Mouse (Mus musculus): ENCODE measurements at regions not wholly inside any gene's neighbourhood (a gene's known extent, or its start where the extent isn't known, plus 50 kb on each side); places are given as distances from the start of the nearest gene placed in this dataset.

DNA sequence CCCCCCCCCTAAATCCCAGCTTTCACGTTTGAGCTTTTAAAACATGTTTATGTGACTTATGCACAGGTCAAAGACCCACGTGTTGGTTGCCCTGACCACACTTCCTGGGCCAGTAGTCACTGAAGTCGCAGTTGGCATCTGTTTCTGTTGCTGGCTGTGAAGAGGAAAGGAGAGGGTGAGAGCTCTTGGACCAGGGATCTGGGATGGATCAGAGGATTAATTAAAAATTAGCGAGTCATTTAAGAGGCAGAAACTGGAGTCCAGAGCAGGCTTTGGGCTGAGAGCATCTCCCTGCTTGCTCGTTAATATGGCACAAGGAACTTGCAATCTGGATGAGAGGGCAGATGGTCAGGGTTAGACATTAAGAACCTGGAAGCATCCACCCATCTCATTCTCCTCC lies 59.1 kb upstream of the Syt6 start:
- ATAC-seq, result no peak

DNA sequence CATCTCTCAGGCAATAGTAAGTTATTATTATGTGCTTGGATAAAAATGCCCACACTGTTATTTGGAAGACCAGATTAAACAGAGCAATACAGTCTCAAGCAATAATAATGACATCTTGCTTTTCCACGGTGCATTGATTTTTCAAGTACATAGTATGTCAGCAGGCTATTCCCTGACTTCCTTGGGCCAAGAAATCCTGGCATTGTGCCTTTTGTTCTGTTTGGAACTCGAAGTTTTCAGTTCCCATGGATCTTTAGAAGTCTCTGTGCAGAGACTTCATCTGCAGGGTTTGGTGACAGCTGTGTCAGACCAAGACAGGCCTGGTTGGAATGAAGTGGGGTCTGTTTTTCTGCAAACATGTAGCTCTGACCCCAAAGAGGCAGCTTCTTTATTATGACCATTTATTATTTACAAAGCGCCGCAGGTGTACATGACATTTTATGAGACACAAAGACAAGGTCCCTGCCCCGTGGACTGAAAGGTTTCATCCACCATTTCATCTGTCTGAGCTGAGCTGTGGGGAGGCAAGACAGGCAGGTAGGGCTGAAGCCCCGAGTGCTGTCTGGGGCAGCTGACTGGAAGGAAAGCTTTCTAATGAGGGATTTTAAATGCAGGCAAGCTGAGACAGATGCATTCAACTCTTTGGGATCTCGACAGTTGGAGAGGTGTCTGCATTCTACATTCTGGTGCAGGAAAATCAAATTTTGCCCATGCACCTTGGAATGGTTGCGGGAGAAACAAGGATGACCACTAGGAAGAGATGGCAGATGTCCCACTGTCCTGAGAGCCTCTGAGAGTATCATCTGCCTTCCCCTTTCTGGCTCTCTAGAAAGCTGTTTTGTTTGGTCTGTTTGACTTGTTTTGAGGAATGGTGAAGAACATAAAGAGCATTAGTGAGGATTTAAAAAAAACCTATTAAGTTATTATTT lies 57.4 kb upstream of the Syt6 start:
- no peak for ATAC-seq

DNA sequence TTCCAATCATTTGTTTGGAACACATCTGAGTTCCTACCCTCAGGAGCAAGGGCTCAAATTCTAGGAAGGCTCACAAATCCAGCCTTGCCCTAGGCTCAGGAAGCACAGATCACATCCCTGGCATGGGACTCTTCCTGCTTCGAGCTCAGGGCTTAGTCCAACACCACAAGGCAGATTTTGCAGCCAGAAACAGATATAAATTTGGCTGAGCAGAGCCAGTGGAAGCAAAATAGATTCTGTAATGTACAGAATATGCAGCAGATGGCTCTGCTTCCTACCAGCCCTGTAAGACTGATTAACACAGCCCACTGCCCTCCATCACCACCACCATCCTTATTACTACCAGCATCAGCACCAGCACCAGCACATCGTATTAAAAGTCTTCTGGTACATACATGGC lies 56.4 kb upstream of the Syt6 start:
- ATAC-seq, result no peak
